Mouse (Mus musculus) thymus, adult 2 months (tissue): ENCODE results near the gene Rmnd5a. TPM values are rescaled to one million over a fixed set of nuclear protein-coding genes. Genes with fewer than 3 reads are reported as not detected.

Experiments
- DNase-seq: peaks from one replicate; pipeline ENCODE4 v3.0.0; 2021
- H3K27ac ChIP-seq: fragments of 200-500 bp; 2 replicates; pipeline ENCODE4 v1.5.1; 2012; ENCODE audit warnings: low read length, control low read depth; ENCODE audit not compliant: control insufficient read depth, insufficient read depth
- H3K27me3 ChIP-seq: fragments of 200-500 bp; 2 replicates; pipeline ENCODE4 v1.6.1; 2012; ENCODE audit warnings: mild to moderate bottlenecking, low read length, moderate library complexity, mixed read lengths; ENCODE audit not compliant: control insufficient read depth, insufficient read depth
- H3K36me3 ChIP-seq: fragments of 200-500 bp; 2 replicates; pipeline ENCODE4 v1.6.1; 2012; ENCODE audit warnings: mild to moderate bottlenecking, low read length, moderate library complexity; ENCODE audit not compliant: control insufficient read depth, insufficient read depth
- H3K4me1 ChIP-seq: fragments of 200-500 bp; replicated peaks from 2 replicates; pipeline ENCODE4 v1.6.1; 2012; ENCODE audit warnings: low read length; ENCODE audit not compliant: control insufficient read depth, insufficient read depth
- H3K4me3 ChIP-seq: fragments of 200-500 bp; 2 replicates; pipeline ENCODE4 v1.5.1; 2012; ENCODE audit warnings: mild to moderate bottlenecking, low read length, control low read depth, moderate library complexity; ENCODE audit not compliant: control insufficient read depth, insufficient read depth
- CTCF ChIP-seq: fragments of 200-500 bp; IDR thresholded peaks from 2 replicates; pipeline ENCODE4 v1.5.1; 2012; ENCODE audit warnings: mild to moderate bottlenecking, control low read depth, low read length, moderate library complexity, borderline replicate concordance; ENCODE audit not compliant: control insufficient read depth, poor library complexity, insufficient read depth; ENCODE audit errors: extremely low read depth
- POLR2A ChIP-seq: fragments of 200-500 bp; IDR thresholded peaks from 2 replicates; pipeline ENCODE4 v1.6.1; 2012; ENCODE audit warnings: mild to moderate bottlenecking, low read length, control low read depth, moderate library complexity; ENCODE audit not compliant: control insufficient read depth, poor library complexity, insufficient read depth; ENCODE audit errors: extremely low read depth
- WGBS: fragments of 180-500 bp; shearing (Covaris S2); methylation state at CpG from one replicate; pipeline ENCODE4 v1.1.7; 2018; 5-methylcytosine and 5-hydroxymethylcytosine counted together
- polyA plus RNA-seq: library from polyadenylated mRNA; depleted of rRNA; stranded (reverse); fragments of >200 nt; gene quantifications from 2 replicates; pipeline ENCODE4 v1.2.3, GENCODE M21; 2012

Gene Rmnd5a
- polyA plus RNA-seq, 1 experiment = 316 TPM

DNA sequence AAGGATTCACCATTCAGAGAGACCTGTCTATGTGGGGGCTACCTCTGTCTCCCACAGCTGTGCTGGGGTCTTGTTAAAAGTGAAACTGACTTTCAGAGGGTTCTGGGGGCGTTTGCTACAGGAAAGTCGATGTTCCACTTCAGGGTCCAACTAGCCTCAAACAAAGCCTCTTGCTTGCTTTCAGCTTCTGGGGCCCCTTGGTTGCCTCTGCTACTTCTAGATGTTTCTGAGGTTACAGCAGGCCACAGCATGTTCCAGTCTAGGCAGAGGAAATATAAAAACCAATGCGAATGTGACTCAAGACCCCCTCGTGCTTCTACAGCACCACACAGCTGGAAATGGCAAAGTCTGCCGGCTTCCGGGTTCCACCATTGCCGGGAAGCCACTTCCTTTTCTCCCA lies 82.9 kb downstream of the Rmnd5a start:
- H3K27ac ChIP-seq = peak overlapping the region; percentile 95
- peak; percentile 62 for DNase-seq
- 34% methylated on average over 7 of the region's 7 CpGs for WGBS

DNA sequence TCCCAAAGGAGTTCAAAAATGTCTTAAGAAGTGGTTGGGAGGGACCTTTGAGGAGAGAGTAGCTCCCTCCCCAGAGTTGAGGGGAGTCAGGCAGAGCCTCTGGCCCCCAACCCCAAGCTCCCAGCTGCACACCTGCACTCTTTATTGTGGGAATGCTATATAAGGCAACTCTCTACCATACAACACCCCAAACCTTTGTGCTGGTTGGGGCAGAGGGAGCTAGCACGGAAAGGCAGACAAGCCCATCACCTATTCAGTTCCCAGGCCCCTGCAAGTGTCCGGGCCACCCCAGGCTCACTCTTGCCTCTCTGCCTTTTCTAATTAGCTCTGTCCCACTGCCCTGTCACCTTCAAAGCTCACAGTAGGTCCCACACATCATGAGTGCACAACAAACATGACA lies 86.7 kb downstream of the Rmnd5a start:
- DNase-seq = peak; percentile 87
- Histone ChIP-seq H3K4me3 (peak overlapping the region; percentile 34), H3K4me1 (peaks cover 44% of the 10 kb centered on the region), H3K27ac (peak overlapping the region; percentile 96), H3K36me3 (0 out of 2 replicates have a peak, but pooled peaks cover 3% of the 10 kb centered on the region), H3K27me3 (no peaks in the 10 kb centered on the region)
- TF ChIP-seq POLR2A (peak; percentile 96), CTCF (no peak)
- WGBS = 5% methylated on average over 2 of the region's 2 CpGs

More for the DNA sequence above, 82.9 kb downstream of the Rmnd5a start:
- peaks cover 48% of the 10 kb centered on the region for H3K4me1 ChIP-seq
- peak overlapping the region; percentile 28 for H3K4me3 ChIP-seq
- 0 out of 2 replicates have a peak, but pooled peaks cover 3% of the 10 kb centered on the region for H3K36me3 ChIP-seq
- no peaks in the 10 kb centered on the region for H3K27me3 ChIP-seq
- TF ChIP-seq POLR2A (no peak), CTCF (no peak)

GRCm38 (mm10) chr6:71352866-71353427 lies 87.5 kb downstream of the Rmnd5a start:
- H3K4me1 ChIP-seq = peaks cover 39% of the 10 kb centered on the region
- 0 out of 2 replicates have a peak, but pooled peaks cover 1% of the 10 kb centered on the region for H3K36me3 ChIP-seq
- no peak for TF ChIP-seq CTCF
- no peak for TF ChIP-seq POLR2A
- H3K27me3 ChIP-seq = no peaks in the 10 kb centered on the region
- H3K27ac ChIP-seq = peak overlapping the region; percentile 93
- peak overlapping the region; percentile 23; the same call in 1 of the 2 replicates for H3K4me3 ChIP-seq
- peak; percentile 51 for DNase-seq
- WGBS = 43% methylated on average over 10 of the region's 10 CpGs

DNA sequence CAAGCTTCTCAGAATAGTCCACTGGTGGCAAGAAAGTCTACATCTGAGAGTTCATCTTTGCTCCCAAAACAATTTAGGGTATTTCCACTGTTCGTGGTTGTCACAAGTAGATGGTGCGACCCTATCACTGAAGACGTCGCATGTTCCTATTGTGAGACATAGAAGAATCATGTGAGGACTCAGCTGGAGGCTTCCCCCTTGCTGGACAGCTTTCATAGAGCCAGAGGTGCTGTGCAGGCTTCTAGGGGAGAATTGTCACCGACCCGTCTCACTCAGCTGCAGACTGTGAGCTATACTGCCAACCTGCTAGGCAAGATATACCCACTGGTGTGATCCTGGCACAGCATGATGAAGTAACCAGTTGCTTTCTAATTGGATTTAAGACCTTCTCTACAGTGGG lies 88.2 kb downstream of the Rmnd5a start:
- H3K36me3 ChIP-seq = no peaks in the 10 kb centered on the region

DNA sequence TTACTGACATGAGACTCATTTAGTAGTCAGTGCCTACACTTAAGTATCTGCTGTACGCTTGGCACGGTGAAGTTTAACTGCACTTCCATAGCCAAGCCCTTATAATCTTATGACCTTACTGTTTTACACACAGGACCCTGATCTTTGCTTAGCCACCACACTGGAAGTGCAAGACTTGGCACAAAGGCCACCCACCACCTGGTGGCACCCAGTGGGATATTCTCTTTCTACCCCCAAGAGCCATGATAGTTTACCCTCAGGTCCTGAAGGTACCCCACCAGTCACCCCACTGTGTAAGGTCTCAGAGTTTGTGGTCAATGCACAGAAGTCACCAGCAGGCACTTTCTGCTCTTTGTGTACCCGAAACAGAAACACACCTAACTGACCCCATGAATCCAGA lies 89.2 kb downstream of the Rmnd5a start:
- H3K4me3 ChIP-seq = no peak overlapping the region
- 93% methylated on average over 3 of the region's 3 CpGs for WGBS
- no peaks in the 10 kb centered on the region for H3K36me3 ChIP-seq
- DNase-seq = peak; percentile 78
- no peaks in the 10 kb centered on the region for H3K27me3 ChIP-seq
- H3K27ac ChIP-seq = peak overlapping the region; percentile 93
- H3K4me1 ChIP-seq = peaks cover 29% of the 10 kb centered on the region
- no peak for TF ChIP-seq CTCF
- no peak for TF ChIP-seq POLR2A

More for the DNA sequence above, 88.2 kb downstream of the Rmnd5a start:
- WGBS = 52% methylated on average over 6 of the region's 6 CpGs
- H3K27ac ChIP-seq = peak overlapping the region; percentile 93
- H3K4me3 ChIP-seq = no peak overlapping the region
- no peak for TF ChIP-seq CTCF
- TF ChIP-seq POLR2A = no peak
- DNase-seq = peak; percentile 50
- H3K4me1 ChIP-seq = peaks cover 32% of the 10 kb centered on the region
- no peaks in the 10 kb centered on the region for H3K27me3 ChIP-seq

GRCm38 (mm10) chr6:71348006-71348405 lies 92.4 kb downstream of the Rmnd5a start:
- DNase-seq = peak; percentile 25
- no peak for TF ChIP-seq CTCF
- TF ChIP-seq POLR2A = no peak
- Histone ChIP-seq H3K4me1 (peaks cover 38% of the 10 kb centered on the region), H3K36me3 (no peaks in the 10 kb centered on the region), H3K27me3 (no peaks in the 10 kb centered on the region), H3K27ac (no peak overlapping the region), H3K4me3 (no peak overlapping the region)
- 95% methylated on average over 9 of the region's 9 CpGs for WGBS
